11 mouse cellular contexts compared by ENCODE assay signal in the genomic region with DNA sequence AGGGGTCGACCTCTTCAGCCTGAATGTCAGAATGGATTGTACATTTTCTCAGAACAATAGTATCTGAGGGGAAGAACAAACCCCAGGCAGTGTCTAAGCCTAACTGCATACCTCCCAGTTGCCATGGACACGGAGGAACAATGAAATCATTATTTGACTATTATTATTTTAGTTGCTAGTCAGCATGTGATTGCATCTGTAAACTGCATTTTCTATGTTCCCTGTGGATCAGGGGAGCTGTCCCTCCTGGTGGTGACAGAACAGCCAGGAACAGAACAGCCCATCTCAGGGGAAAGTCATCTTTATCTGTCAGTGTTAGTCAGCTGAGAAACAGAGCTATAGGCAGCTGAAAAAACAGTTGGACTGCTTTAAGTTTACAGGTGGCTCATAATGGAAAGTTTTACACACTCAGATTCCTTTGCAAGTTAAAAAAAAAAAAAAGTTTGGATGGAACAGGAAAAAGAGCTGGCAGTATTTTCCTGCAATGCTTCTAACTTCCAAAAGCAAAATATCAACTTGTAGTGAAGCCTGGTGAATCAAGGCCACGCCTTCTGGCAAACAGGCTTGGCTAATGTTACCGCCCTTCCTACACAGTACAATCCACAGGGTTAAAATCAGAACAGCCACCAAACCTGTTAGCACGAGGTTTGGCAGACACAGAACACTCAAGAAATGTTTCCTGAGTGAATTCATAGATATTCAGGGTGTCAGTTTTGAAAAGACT. TPM values are rescaled to one million over a fixed set of nuclear protein-coding genes. Genes with fewer than 3 reads are reported as not detected.
DNase-seq lines count a peak whose midpoint lies in the region; ATAC-seq and TF ChIP-seq lines count a peak whose summit lies in the region.
"Had no signal": no experiment of that assay in that cellular context is flagged by ENCODE, and none has a peak within 500 bp of the region (broad histone marks: within the 10 kb centered on the region; RNA-seq: fewer than 3 reads in every experiment).

No protein-coding gene starts in this region.

- H3K9ac ChIP-seq in hindbrain, embryonic 16.5 days (ENCODE audit: low read depth, low read length) = no peak overlapping the region
- H3K9ac ChIP-seq in stomach, postnatal 0 days (ENCODE audit: low read length) = no peak overlapping the region

- H3K4me1 ChIP-seq in hindbrain, embryonic 16.5 days (ENCODE audit: control insufficient read depth, insufficient read depth, low read depth, low read length) = peaks cover 2% of the 10 kb centered on the region
- H3K4me1 ChIP-seq in stomach, postnatal 0 days (replicated peaks; ENCODE audit: control insufficient read depth, insufficient read depth) = no peaks in the 10 kb centered on the region

- no peak overlapping the region for H3K4me3 ChIP-seq in hindbrain, embryonic 16.5 days (ENCODE audit: low read length)
- no peak overlapping the region for H3K4me3 ChIP-seq in stomach, postnatal 0 days (ENCODE audit: low read depth, low read length)

- H3K4me2 ChIP-seq in hindbrain, embryonic 16.5 days (ENCODE audit: low read length) = no peak overlapping the region
- no peak overlapping the region for H3K4me2 ChIP-seq in stomach, postnatal 0 days (replicated peaks; ENCODE audit: low read depth)

- no peaks in the 10 kb centered on the region for H3K27me3 ChIP-seq in hindbrain, embryonic 16.5 days (replicated peaks; ENCODE audit: control insufficient read depth, insufficient read depth, low read length)
- H3K27me3 ChIP-seq in stomach, postnatal 0 days (ENCODE audit: control insufficient read depth, insufficient read depth, low read length) = no peaks in the 10 kb centered on the region

- 18% methylated on average over 5 of the region's 5 CpGs for WGBS in hindbrain, embryonic 16.5 days
- WGBS in stomach, postnatal 0 days = 31% methylated on average over 5 of the region's 5 CpGs

- ATAC-seq in hindbrain, embryonic 16.5 days = peak; percentile 40
- peak; percentile 81; the same call in 1 of the 2 replicates for ATAC-seq in stomach, postnatal 0 days (ENCODE audit: low FRiP score, low TSS enrichment)
- no peak for ATAC-seq in granulocyte monocyte progenitor cell, adult 5-6 weeks (replicated peaks; ENCODE audit: poor library complexity, severe bottlenecking)

- H3K9me3 ChIP-seq in hindbrain, embryonic 16.5 days (ENCODE audit: control insufficient read depth, low read length) = no peaks in the 10 kb centered on the region
- no peaks in the 10 kb centered on the region for H3K9me3 ChIP-seq in stomach, postnatal 0 days (ENCODE audit: control insufficient read depth, low read length)

- no peak for TF ChIP-seq CTCF in stomach, postnatal 0 days (IDR thresholded peaks at IDR 0.05; ENCODE audit: low read depth)

- DNase-seq in adrenal gland, postnatal 14 days = peak; percentile 5
- no peak for DNase-seq in adrenal gland, adult 8-10 months
- DNase-seq in urinary bladder, postnatal 14 days (ENCODE audit: low spot score) = peak; percentile 3
- DNase-seq in urinary bladder, postnatal 10 days (ENCODE audit: low spot score) = no peak
- peak; percentile 51 for DNase-seq in stomach, postnatal 0 days (ENCODE audit: low spot score)
- no peak for DNase-seq in thymus, postnatal 4 days
- DNase-seq: adrenal gland, adult 2 months; kidney, postnatal 10 days had no signal

- H3K36me3 ChIP-seq in hindbrain, embryonic 16.5 days (ENCODE audit: control insufficient read depth, insufficient read depth, low read length) = no peaks in the 10 kb centered on the region
- H3K36me3 ChIP-seq in stomach, postnatal 0 days (ENCODE audit: control insufficient read depth, insufficient read depth, low read length) = no peaks in the 10 kb centered on the region

- TF ChIP-seq EP300 in stomach, postnatal 0 days (optimal IDR thresholded peaks at IDR 0.05) = no peak

- H3K27ac ChIP-seq in hindbrain, embryonic 16.5 days (ENCODE audit: low read depth, low read length) = no peak overlapping the region
- H3K27ac ChIP-seq in stomach, postnatal 0 days (replicated peaks) = no peak overlapping the region
- H3K27ac ChIP-seq: macrophage had no signal

RNA-seq across cellular contexts. Expression of a gene that starts 17.6 kb away (rescaled TPM):
- 0.98 and 2.1 TPM in 2 replicates for total RNA-seq in adrenal gland, postnatal 14 days (2021)
- total RNA-seq in adrenal gland, adult 8-10 months (2022) = under 1 TPM; 0.42 to 0.65 (median 0.63) TPM
- 0.10 and 0.20 TPM in 2 replicates for polyA plus RNA-seq in hindbrain, embryonic 16.5 days (2015; fragmentation: Nextera tagmentation; extraction: Ambion mirVana)
- 1.2 TPM in 2 replicates for polyA plus RNA-seq in stomach, postnatal 0 days (2015; fragmentation: Nextera tagmentation; extraction: Ambion mirVana)
- total RNA-seq in granulocyte monocyte progenitor cell, adult 5-6 weeks (2014; fragmentation: Nextera tagmentation) = 0.19 TPM in 1 of 2 replicates, not detected in the other
- 0.31 and 0.56 TPM in 2 replicates for total RNA-seq in granulocyte monocyte progenitor cell, adult 5-6 weeks (2017)
- polyA plus RNA-seq: macrophage had no signal

RNA-seq across cellular contexts. Expression of a gene that starts 50.6 kb away (rescaled TPM):
- 33.2 and 38.6 TPM in 2 replicates for total RNA-seq in adrenal gland, postnatal 14 days (2021)
- total RNA-seq in adrenal gland, adult 8-10 months (2022) = 10 to 100 TPM; 34.9 to 43.1 (median 37.5) TPM
- 23.2 and 25.3 TPM in 2 replicates for polyA plus RNA-seq in hindbrain, embryonic 16.5 days (2015; fragmentation: Nextera tagmentation; extraction: Ambion mirVana)
- polyA plus RNA-seq in stomach, postnatal 0 days (2015; fragmentation: Nextera tagmentation; extraction: Ambion mirVana) = 24.0 TPM in 2 replicates
- total RNA-seq in granulocyte monocyte progenitor cell, adult 5-6 weeks (2014; fragmentation: Nextera tagmentation) = 26.6 and 36.6 TPM in 2 replicates
- 70.2 and 101 TPM in 2 replicates for total RNA-seq in granulocyte monocyte progenitor cell, adult 5-6 weeks (2017)

RNA-seq across cellular contexts. Expression of a gene that starts 50.6 kb away (rescaled TPM):
- total RNA-seq in adrenal gland, postnatal 14 days (2021) = 10.0 and 11.1 TPM in 2 replicates
- 10 to 100 TPM; 10.3 to 16.0 (median 13.5) TPM for total RNA-seq in adrenal gland, adult 8-10 months (2022)
- polyA plus RNA-seq in hindbrain, embryonic 16.5 days (2015; fragmentation: Nextera tagmentation; extraction: Ambion mirVana) = 5.2 and 5.6 TPM in 2 replicates
- 5.9 and 6.3 TPM in 2 replicates for polyA plus RNA-seq in stomach, postnatal 0 days (2015; fragmentation: Nextera tagmentation; extraction: Ambion mirVana)
- 3.8 and 5.9 TPM in 2 replicates for total RNA-seq in granulocyte monocyte progenitor cell, adult 5-6 weeks (2014; fragmentation: Nextera tagmentation)
- 5.0 and 8.1 TPM in 2 replicates for total RNA-seq in granulocyte monocyte progenitor cell, adult 5-6 weeks (2017)

Comparison
In these comparisons a context has a peak if more than half of its experiments do, and no peak if none do; other contexts are left out.
1. DNase-seq: peak in adrenal gland, postnatal 14 days (single experiment), urinary bladder, postnatal 14 days (single experiment) and stomach, postnatal 0 days (single experiment); none in adrenal gland, adult 8-10 months (single experiment), urinary bladder, postnatal 10 days (single experiment) and thymus, postnatal 4 days (single experiment).